Mouse (Mus musculus): ENCODE results near the gene Ltbp2.

- peak; percentile 18; the same call in 1 of the 2 replicates for TF ChIP-seq CTCF (IDR thresholded peaks at IDR 0.05; ENCODE audit: low read depth)
- no peak for TF ChIP-seq EP300 (optimal IDR thresholded peaks at IDR 0.05)
Measured at GRCm38 (mm10) chr12:84907627-84908480, 31.5 kb upstream of the Ltbp2 start.
